ENCODE assay signal across 20 mouse cellular contexts in the genomic region with DNA sequence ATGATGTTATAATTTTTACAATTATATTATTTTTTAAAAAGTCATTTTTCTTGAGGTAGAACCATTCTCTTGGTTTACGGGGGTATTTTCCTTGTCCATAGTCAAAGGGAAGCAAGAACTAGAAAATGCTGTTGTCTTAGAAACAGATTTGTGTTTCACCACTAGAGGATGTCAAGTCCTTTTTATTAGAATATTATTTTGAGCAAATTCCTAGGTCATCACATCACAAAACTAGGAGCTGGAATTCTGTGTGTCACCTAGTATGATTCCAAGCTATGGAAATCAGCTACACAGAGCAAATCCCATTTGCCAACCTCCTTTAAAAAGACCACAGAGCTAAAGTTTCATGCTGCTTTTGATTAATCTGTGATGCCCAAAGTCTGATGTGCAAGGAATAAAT. TPM values are rescaled to one million over a fixed set of nuclear protein-coding genes. Genes with fewer than 3 reads are reported as not detected.
DNase-seq lines count a peak whose midpoint lies in the region; ATAC-seq and TF ChIP-seq lines count a peak whose summit lies in the region.
"Had no signal": no experiment of that assay in that cellular context is flagged by ENCODE, and none has a peak within 500 bp of the region (broad histone marks: within the 10 kb centered on the region; RNA-seq: fewer than 3 reads in every experiment).

No protein-coding gene starts in this region.

- no peak overlapping the region for H3K4me3 ChIP-seq in forebrain, postnatal 0 days (ENCODE audit: low read depth, low read length)
- no peak overlapping the region for H3K4me3 ChIP-seq in forebrain, embryonic 13.5 days
- no peak overlapping the region for H3K4me3 ChIP-seq in layer of hippocampus, adult 2 months
- H3K4me3 ChIP-seq in midbrain, postnatal 0 days (ENCODE audit: low read depth, low read length) = no peak overlapping the region
- no peak overlapping the region for H3K4me3 ChIP-seq in midbrain, embryonic 16.5 days (ENCODE audit: low read depth, low read length)
- H3K4me3 ChIP-seq in stomach, postnatal 0 days (ENCODE audit: low read depth, low read length) = no peak overlapping the region
- H3K4me3 ChIP-seq: forebrain, embryonic 12.5 days; heart, embryonic 12.5 days; liver, embryonic 12.5 days had no signal

- no peak for TF ChIP-seq EP300 in stomach, postnatal 0 days (optimal IDR thresholded peaks at IDR 0.05)

- no peak overlapping the region for H3K4me2 ChIP-seq in forebrain, postnatal 0 days (ENCODE audit: low read depth)
- H3K4me2 ChIP-seq in forebrain, embryonic 13.5 days = no peak overlapping the region
- no peak overlapping the region for H3K4me2 ChIP-seq in midbrain, postnatal 0 days (ENCODE audit: low read depth, low read length, poor library complexity, severe bottlenecking)
- no peak overlapping the region for H3K4me2 ChIP-seq in midbrain, embryonic 16.5 days (ENCODE audit: low read length)
- no peak overlapping the region for H3K4me2 ChIP-seq in stomach, postnatal 0 days (replicated peaks; ENCODE audit: low read depth)
- H3K4me2 ChIP-seq: forebrain, embryonic 12.5 days; heart, embryonic 12.5 days; liver, embryonic 12.5 days had no signal

- H3K9me3 ChIP-seq in forebrain, postnatal 0 days (ENCODE audit: low read length) = no peaks in the 10 kb centered on the region
- H3K9me3 ChIP-seq in forebrain, embryonic 13.5 days (replicated peaks) = no peaks in the 10 kb centered on the region
- H3K9me3 ChIP-seq in midbrain, postnatal 0 days (ENCODE audit: low read length) = no peaks in the 10 kb centered on the region
- H3K9me3 ChIP-seq in midbrain, embryonic 16.5 days (replicated peaks; ENCODE audit: control insufficient read depth, low read length, poor library complexity, severe bottlenecking) = no peaks in the 10 kb centered on the region
- H3K9me3 ChIP-seq in stomach, postnatal 0 days (ENCODE audit: control insufficient read depth, low read length) = no peaks in the 10 kb centered on the region
- H3K9me3 ChIP-seq: forebrain, embryonic 12.5 days; heart, embryonic 12.5 days; liver, embryonic 12.5 days had no signal

- 88% methylated on average over 1 of the region's 1 CpGs for WGBS in forebrain, postnatal 0 days
- WGBS in forebrain, embryonic 13.5 days = 95% methylated on average over 1 of the region's 1 CpGs
- WGBS in midbrain, postnatal 0 days = 94% methylated on average over 1 of the region's 1 CpGs
- WGBS in midbrain, embryonic 16.5 days = 97% methylated on average over 1 of the region's 1 CpGs
- 95% methylated on average over 1 of the region's 1 CpGs for WGBS in stomach, postnatal 0 days

- TF ChIP-seq CTCF in forebrain, postnatal 0 days (IDR thresholded peaks at IDR 0.05; ENCODE audit: low read depth) = peak; percentile 56
- peak; percentile 83 for TF ChIP-seq CTCF in layer of hippocampus, adult 2 months (conservative IDR thresholded peaks at IDR 0.05)
- peak; percentile 80 for TF ChIP-seq CTCF in midbrain, postnatal 0 days (IDR thresholded peaks at IDR 0.05)
- peak; percentile 70 for TF ChIP-seq CTCF in stomach, postnatal 0 days (IDR thresholded peaks at IDR 0.05; ENCODE audit: low read depth)

- no peak overlapping the region for H3K9ac ChIP-seq in forebrain, postnatal 0 days
- no peak overlapping the region for H3K9ac ChIP-seq in forebrain, embryonic 13.5 days
- no peak overlapping the region for H3K9ac ChIP-seq in midbrain, postnatal 0 days (replicated peaks; ENCODE audit: low read length, poor library complexity, severe bottlenecking)
- no peak overlapping the region for H3K9ac ChIP-seq in midbrain, embryonic 16.5 days (ENCODE audit: low read depth, low read length)
- H3K9ac ChIP-seq in stomach, postnatal 0 days (ENCODE audit: low read length) = no peak overlapping the region
- H3K9ac ChIP-seq: forebrain, embryonic 12.5 days; heart, embryonic 12.5 days; liver, embryonic 12.5 days had no signal

- H3K36me3 ChIP-seq in forebrain, postnatal 0 days (ENCODE audit: insufficient read depth) = no peaks in the 10 kb centered on the region
- H3K36me3 ChIP-seq in forebrain, embryonic 13.5 days (ENCODE audit: poor library complexity, severe bottlenecking) = no peaks in the 10 kb centered on the region
- H3K36me3 ChIP-seq in midbrain, postnatal 0 days (ENCODE audit: insufficient read depth, low read length) = no peaks in the 10 kb centered on the region
- no peaks in the 10 kb centered on the region for H3K36me3 ChIP-seq in midbrain, embryonic 16.5 days (ENCODE audit: control insufficient read depth, insufficient read depth, low read length)
- H3K36me3 ChIP-seq in stomach, postnatal 0 days (ENCODE audit: control insufficient read depth, insufficient read depth, low read length) = no peaks in the 10 kb centered on the region
- H3K36me3 ChIP-seq: forebrain, embryonic 12.5 days; heart, embryonic 12.5 days; liver, embryonic 12.5 days had no signal

- H3K4me1 ChIP-seq in forebrain, postnatal 0 days (ENCODE audit: insufficient read depth) = no peaks in the 10 kb centered on the region
- peaks cover 17% of the 10 kb centered on the region for H3K4me1 ChIP-seq in forebrain, embryonic 13.5 days
- no peaks in the 10 kb centered on the region for H3K4me1 ChIP-seq in midbrain, postnatal 0 days (ENCODE audit: insufficient read depth, low read length)
- peaks cover 17% of the 10 kb centered on the region for H3K4me1 ChIP-seq in midbrain, embryonic 16.5 days (ENCODE audit: control insufficient read depth, insufficient read depth, low read length)
- no peaks in the 10 kb centered on the region for H3K4me1 ChIP-seq in stomach, postnatal 0 days (replicated peaks; ENCODE audit: control insufficient read depth, insufficient read depth)

- no peak for DNase-seq in forebrain, postnatal 0 days
- DNase-seq in layer of hippocampus, adult 2 months (ENCODE audit: low spot score in 2 of 2) = no peak
- DNase-seq in layer of hippocampus, postnatal 10 days (ENCODE audit: low spot score in 2 of 2) = no peak
- DNase-seq in midbrain, postnatal 0 days (ENCODE audit: low spot score) = peak; percentile 44
- DNase-seq in stomach, postnatal 0 days (ENCODE audit: low spot score) = no peak
- DNase-seq in cerebellum, adult 11-12 months = no peak
- DNase-seq: adrenal gland, postnatal 25 days; B cell, adult 2 months; cerebellum, adult 8-10 months; heart, postnatal 4 days; kidney, adult 18-20 months; kidney, postnatal 14 days; right cerebral cortex, adult 18-20 months; thymus, postnatal 25 days had no signal

- H3K27ac ChIP-seq in forebrain, postnatal 0 days (ENCODE audit: low read depth, low read length) = no peak overlapping the region
- no peak overlapping the region for H3K27ac ChIP-seq in forebrain, embryonic 13.5 days
- no peak overlapping the region for H3K27ac ChIP-seq in layer of hippocampus, adult 2 months
- H3K27ac ChIP-seq in midbrain, postnatal 0 days (ENCODE audit: low read depth, low read length) = no peak overlapping the region
- no peak overlapping the region for H3K27ac ChIP-seq in midbrain, embryonic 16.5 days (ENCODE audit: low read length)
- H3K27ac ChIP-seq in stomach, postnatal 0 days (replicated peaks) = no peak overlapping the region
- H3K27ac ChIP-seq: forebrain, embryonic 12.5 days; liver, embryonic 12.5 days had no signal

- H3K27me3 ChIP-seq in forebrain, postnatal 0 days (ENCODE audit: insufficient read depth, low read length) = peaks cover 23% of the 10 kb centered on the region
- peaks cover 38% of the 10 kb centered on the region for H3K27me3 ChIP-seq in forebrain, embryonic 13.5 days
- H3K27me3 ChIP-seq in midbrain, postnatal 0 days (ENCODE audit: insufficient read depth, low read length) = peaks cover 5% of the 10 kb centered on the region
- H3K27me3 ChIP-seq in midbrain, embryonic 16.5 days (ENCODE audit: control insufficient read depth, insufficient read depth, low read depth, low read length) = peaks cover 18% of the 10 kb centered on the region
- H3K27me3 ChIP-seq in stomach, postnatal 0 days (ENCODE audit: control insufficient read depth, insufficient read depth, low read length) = no peaks in the 10 kb centered on the region

- ATAC-seq in forebrain, postnatal 0 days = no peak
- no peak for ATAC-seq in forebrain, embryonic 13.5 days
- no peak for ATAC-seq in midbrain, postnatal 0 days (ENCODE audit: low FRiP score)
- ATAC-seq in midbrain, embryonic 16.5 days = no peak
- ATAC-seq in stomach, postnatal 0 days (ENCODE audit: low FRiP score, low TSS enrichment) = no peak
- ATAC-seq: hindbrain, embryonic 16.5 days; liver, embryonic 12.5 days had no signal

RNA-seq across cellular contexts. Expression of gene Map7, which starts 3.9 kb away (rescaled TPM):
- 6.9 and 14.5 TPM in 2 replicates for total RNA-seq in forebrain, postnatal 0 days (2014; rRNA removed)
- polyA plus RNA-seq in forebrain, postnatal 0 days (2015; fragmentation: Nextera tagmentation; extraction: Ambion mirVana) = 4.3 and 6.3 TPM in 2 replicates
- polyA plus RNA-seq in forebrain, embryonic 13.5 days (2015; fragmentation: Nextera tagmentation; extraction: Ambion mirVana) = 4.1 and 4.4 TPM in 2 replicates
- total RNA-seq in layer of hippocampus, adult 2 months (2021) = 100 to 1,000 TPM; 109 to 127 TPM
- total RNA-seq in layer of hippocampus, postnatal 10 days (2021) = 10 to 100 TPM; 42.3 to 49.4 TPM
- 8.3 and 13.9 TPM in 2 replicates for total RNA-seq in midbrain, postnatal 0 days (2014; rRNA removed)
- polyA plus RNA-seq in midbrain, postnatal 0 days (2015; fragmentation: Nextera tagmentation; extraction: Ambion mirVana) = 6.6 and 8.7 TPM in 2 replicates
- polyA plus RNA-seq in midbrain, embryonic 16.5 days (2015; fragmentation: Nextera tagmentation; extraction: Ambion mirVana) = 8.5 and 10.3 TPM in 2 replicates
- polyA plus RNA-seq in stomach, postnatal 0 days (2015; fragmentation: Nextera tagmentation; extraction: Ambion mirVana) = 23.0 TPM in 2 replicates
